Mouse (Mus musculus) embryonic fibroblast, embryonic 13.5 days (primary cell): ENCODE results near the gene Fam168a.

Source experiments
- CTCF ChIP-seq: IDR thresholded peaks from 2 replicates; pipeline ENCODE4 v1.5.1; 2011; ENCODE audit warnings: mild to moderate bottlenecking, control low read depth, low read length, moderate library complexity, borderline replicate concordance; ENCODE audit not compliant: insufficient read depth
- POLR2A ChIP-seq: IDR thresholded peaks from 2 replicates; pipeline ENCODE4 v1.6.1; 2011; ENCODE audit warnings: low read depth, mild to moderate bottlenecking, control low read depth, low read length, moderate library complexity

- TF ChIP-seq CTCF: no peak
- TF ChIP-seq POLR2A: no peak
Observed at GRCm38 (mm10) chr7:100847131-100847530, 140.7 kb downstream of the Fam168a start.
